Mouse (Mus musculus) urinary bladder, postnatal 36 days (tissue): Measurements from ENCODE around the gene Hbp1.

Experiments
- DNase-seq, 2 experiments: peaks; one replicate each; pipeline ENCODE4 v3.0.0; 2022; ENCODE audit warnings: low spot score in 2 of 2, mixed read lengths in 1 of 2

The Hbp1 gene

DNA sequence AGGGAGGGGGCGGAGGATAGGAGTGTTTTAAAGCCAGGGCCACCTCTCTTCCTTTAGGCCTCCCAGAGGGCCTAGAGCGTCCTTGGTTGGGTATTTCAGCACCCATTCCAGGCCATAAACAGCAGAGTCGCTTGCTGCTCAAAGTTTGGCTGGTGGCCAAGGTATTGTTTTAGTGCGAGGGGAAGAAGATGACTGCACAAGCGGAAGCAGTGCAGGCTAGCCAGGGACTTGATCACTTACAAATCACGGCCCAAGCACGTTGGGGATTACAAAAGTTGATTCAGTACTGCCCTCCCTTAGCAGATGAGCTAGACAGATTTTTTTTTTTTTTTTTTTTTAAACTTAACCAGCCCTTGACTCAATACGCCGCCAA lies 310 bp upstream of the Hbp1 start:
- no peak for DNase-seq

- DNase-seq, result peak; percentile 86 to 93
These were observed 1.1 kb downstream of the Hbp1 start for GRCm38 (mm10) chr12:31949193-31949741.

DNA sequence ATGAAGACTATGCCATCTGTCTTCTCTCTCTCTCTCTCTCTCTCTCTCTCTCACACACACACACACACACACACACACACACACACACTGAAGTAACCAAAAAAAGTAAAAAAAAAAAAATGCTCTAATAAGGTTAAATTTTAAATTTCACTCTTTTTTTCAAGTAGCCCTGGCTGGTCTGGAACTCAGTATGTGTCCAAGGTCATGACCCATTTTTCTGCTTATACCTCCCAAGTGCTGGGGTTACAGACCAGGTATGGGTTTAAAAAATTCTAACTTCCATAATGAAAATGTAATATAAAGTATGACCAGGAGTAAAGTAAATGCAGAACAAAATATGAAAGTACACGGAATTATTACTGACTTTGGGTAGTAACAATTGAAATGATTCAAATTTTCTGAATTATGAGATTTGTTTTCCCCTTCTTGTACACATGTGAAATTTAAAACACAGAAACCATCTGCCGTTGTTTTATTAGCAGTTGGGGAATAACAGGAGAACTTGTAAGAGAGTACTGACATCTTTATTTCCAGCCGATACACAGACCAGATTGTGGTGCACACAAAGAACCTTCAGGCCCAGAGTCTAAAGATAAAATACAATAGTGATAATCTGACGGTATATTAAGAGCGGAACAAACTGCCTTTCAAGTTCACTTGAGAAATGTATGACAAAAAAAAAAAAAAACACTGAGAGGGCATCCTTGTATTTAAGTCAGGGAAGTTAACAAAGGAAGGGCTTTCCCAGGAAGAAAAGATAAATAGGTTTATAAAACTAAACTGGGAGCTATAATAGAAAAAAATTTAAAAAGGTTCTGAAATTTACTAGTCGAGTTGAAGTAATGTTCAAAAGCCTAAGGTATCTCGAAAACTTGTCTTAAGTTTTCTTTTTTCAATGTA lies 2.0 kb downstream of the Hbp1 start:
- DNase-seq, result no peak

DNA sequence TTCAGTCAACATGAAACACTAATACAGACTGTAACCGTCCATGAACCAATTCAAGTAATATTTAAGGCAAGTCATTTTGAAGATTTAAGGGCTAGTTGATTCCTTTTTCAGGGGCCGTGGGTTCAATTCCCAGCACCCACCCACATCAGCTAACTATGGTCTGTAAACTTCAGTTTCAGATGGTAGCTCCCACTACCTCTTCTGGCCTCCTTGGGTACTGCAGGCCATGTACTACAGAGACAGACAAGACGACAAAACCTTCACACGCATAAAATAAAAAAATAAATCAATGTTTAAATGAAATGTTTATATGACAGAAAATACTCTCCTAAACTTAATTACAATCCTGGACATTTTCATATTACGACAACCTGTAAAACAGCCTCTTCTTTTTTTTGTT lies 2.9 kb downstream of the Hbp1 start:
- no peak for DNase-seq

DNA sequence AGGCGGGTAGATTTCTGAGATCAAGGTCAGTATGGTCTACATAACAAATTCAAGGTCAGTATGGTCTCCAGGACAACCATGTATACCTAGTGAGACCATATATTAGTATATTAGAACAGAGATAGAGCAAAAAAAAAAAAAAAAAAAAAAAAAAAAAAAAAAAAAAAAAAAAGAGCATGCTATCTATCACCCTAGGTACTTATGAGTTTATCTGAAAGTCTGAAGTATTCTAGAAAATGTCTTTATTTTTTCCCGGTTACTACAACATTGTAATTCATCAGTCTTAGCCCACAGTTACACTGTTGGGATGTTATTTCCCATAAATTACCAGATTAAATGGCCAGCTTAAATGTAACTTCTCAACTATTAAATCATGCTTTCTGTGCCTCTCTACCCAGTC lies 5.9 kb downstream of the Hbp1 start:
- no peak for DNase-seq

- DNase-seq, result no peak
These were observed 7.2 kb downstream of the Hbp1 start for GRCm38 (mm10) chr12:31943020-31943654.

DNA sequence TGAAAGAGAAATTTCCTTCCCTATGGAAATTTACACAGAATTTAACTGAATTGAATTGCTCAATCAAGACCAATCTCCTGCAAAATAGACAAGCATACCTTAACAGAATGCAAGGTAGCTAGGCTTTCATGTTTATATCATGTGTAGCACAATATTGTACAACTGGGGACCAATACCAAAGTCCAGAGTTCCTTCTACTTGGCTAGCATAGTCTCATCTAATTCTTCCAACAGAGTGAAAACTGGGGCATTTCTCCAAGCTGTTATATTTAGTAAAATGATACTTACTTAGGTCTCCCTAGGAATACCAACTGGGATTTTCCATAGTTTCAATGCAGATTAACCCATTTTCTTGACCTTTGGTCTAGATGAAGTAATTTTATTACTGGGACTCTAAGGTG lies 11.3 kb downstream of the Hbp1 start:
- no peak for DNase-seq

DNA sequence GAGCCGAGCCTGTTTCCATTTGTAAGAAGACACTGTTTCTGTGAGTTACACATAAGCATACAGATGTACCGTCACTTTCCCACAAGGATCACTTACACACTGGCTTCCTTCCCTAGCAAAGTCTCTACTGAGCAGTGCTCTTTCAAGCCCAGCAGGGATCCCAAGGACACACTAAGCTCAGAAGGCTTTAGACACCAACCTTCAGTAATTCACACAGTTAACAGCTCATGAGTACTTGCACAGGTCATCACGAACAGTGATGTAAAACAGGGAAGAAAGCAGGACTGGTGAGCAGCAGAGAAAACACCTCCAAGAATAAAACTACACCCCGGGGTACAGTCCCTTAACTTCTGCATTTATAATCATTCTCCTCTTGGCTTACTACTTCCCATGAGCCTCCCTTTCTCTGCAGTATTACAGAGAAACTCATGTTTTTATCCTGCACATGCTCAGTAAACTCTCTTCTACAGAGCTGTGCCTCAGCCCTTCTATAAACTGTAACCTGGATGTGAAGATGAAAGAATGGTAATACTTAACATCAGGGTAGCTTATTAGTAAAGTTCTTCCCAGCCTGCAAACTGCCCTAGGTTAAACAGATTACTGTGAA lies 11.8 kb downstream of the Hbp1 start:
- no peak for DNase-seq

GRCm38 (mm10) chr12:31937613-31938012 lies 12.7 kb downstream of the Hbp1 start:
- DNase-seq, result no peak

- DNase-seq, result no peak
These were observed 13.6 kb downstream of the Hbp1 start for GRCm38 (mm10) chr12:31936657-31937300.

- no peak for DNase-seq
These were observed 18.5 kb downstream of the Hbp1 start for GRCm38 (mm10) chr12:31931818-31932217.

- no peak for DNase-seq
These were observed 21.8 kb downstream of the Hbp1 start for GRCm38 (mm10) chr12:31928498-31928897.

GRCm38 (mm10) chr12:31926661-31927061 lies 23.7 kb downstream of the Hbp1 start:
- peak; percentile 32 to 34 for DNase-seq

DNA sequence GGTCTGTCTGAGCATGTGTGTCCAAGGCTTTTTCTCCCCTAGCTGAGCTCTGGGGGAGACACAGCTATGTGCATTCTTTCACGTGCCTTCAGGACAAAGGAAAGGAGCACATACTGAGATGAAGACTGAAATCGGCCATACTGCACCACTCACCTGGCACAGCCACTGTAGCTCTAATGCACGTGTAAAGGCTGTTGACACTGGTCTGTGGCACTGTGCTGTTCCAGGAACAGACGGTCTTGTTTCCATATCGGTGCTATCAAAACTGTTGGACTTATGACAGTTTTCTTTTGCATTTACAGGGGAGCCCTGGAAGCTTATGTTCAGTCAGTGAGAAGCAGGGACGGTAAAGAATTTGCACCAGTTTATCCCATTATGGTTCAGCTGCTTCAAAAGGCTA lies 25.0 kb downstream of the Hbp1 start:
- no peak for DNase-seq

DNA sequence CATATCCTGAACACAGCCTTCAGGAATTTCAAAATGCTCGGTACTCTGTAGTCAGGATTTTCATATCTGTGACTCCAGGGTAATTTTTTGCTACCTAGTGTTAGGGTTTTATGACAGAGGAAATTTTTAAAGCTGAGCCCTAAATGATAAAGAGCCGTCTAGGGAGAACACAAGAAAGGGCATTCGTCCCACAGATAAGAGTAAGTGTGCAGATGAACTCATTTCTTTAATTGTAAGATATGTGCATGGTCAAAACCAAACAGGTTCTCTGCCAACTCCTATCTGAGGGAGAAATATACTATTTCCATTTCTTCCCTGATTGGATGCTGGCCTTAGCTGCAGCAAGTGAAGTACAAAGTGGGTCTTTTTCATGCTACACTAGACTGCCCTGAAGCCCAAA lies 26.2 kb downstream of the Hbp1 start:
- DNase-seq, result no peak

GRCm38 (mm10) chr12:31920464-31921405 lies 29.6 kb downstream of the Hbp1 start:
- DNase-seq, result no peak

DNA sequence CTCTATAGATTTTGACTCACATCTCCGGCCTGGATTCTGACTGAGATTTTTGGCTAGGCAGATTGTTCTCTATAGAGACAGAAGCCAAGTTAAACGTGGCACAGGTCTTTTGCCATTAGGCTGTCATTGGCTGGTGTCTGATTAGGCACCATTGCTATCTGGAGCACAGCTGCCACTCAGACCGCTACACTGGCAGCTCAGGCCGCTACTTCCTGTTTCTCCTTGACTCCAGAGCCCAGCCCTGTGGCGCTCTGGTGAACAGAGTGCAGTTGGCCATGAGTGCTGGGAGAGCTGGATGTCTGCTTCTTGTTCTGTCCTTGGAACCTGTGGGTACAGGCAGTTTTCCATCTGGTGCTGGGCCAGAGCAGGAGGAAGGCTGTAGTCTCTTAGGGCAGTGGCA lies 33.1 kb downstream of the Hbp1 start:
- peak in 1 of 2 experiments; percentile 17 for DNase-seq

DNA sequence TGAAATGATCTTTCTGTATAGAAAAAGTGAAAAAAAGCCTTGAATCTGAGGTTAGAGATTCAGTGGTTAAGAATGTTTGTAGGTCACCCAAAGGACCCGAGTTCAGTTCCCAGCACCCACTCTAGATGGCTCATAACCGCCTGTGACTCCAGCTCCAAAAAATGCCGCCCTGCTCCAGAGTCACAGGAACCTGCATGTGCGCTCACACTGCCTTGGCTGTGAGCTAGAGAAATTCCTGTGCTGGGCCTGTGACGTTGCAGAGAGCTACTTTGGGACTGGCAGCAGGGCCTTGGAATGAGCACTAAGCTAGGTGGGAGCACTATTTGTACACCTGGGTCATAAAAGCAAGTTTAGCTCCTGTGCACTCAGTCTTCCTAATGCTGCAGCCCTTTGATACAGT lies 33.6 kb downstream of the Hbp1 start:
- no peak for DNase-seq

GRCm38 (mm10) chr12:31913614-31914013 lies 36.7 kb downstream of the Hbp1 start:
- peak in 1 of 2 experiments; percentile 17 for DNase-seq

DNA sequence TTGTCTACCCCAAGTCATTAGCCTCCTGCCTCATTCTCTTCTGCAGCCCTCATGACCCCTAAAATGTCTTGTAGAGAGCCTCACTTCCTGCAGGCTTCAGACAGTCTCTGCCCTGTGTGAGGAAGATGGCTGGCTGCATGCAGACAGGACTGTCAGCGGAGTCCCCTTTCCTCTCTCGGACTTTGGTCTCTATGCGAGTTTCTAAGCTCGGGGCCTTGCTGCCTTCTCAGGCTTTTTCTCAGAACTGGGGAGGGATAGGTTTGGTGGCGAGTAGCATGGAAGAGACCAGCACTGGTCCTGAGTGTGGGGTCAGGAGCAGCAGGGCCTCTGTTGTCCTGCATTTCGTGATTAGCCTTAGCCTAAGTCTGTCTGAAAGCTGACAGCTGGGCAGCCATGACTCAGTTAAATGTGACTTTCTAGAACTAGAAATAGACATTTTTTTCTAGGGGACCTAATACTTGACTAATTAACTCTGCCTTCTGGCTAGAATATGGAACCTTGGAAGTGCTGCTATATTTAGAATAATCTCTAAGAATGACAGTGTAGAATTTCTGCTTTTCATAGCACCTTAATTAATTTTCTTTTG lies 37.3 kb downstream of the Hbp1 start:
- DNase-seq, result no peak

DNA sequence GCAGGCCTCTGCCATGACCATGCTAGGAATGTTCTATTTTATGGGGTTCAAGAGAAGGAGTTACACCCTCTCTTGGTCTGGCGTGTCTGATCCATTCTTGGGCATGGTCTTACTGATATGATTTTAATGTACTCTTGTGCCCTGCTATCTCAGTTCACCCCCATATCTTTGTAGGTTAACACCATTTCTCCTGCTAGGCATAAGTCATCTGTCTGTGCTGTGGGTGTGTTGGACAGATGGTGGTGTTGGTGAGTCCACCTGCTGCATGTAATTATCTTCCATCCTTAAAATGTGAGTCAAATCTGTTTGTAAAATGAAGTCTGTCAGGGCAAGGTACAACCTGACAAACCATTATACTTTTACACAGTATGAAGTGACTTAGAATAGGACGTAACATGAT lies 42.9 kb downstream of the Hbp1 start:
- no peak for DNase-seq
